Mouse (Mus musculus) heart, postnatal 0 days (tissue): ENCODE measurements at regions not wholly inside any gene's neighbourhood (a gene's known extent, or its start where the extent isn't known, plus 50 kb on each side); places are given as distances from the start of the nearest gene placed in this dataset.

Source experiments
- ATAC-seq: fragments of 200-750 bp; cut with Nextera tagmentation; 2 replicates; pipeline ENCODE4 v1.8.0; 2017; ENCODE audit warnings: low read depth, moderate number of reproducible peaks, moderate library complexity; ENCODE audit not compliant: insufficient read depth
- DNase-seq: peaks from one replicate; pipeline ENCODE4 v3.0.0-alpha.2; 2016; ENCODE audit warnings: low spot score
- H3K27ac ChIP-seq: fragments of 300-500 bp; sonication (generic); 2 replicates; pipeline ENCODE4 v1.5.1; 2014; ENCODE audit warnings: low read depth, mild to moderate bottlenecking
- H3K27me3 ChIP-seq: fragments of 300-500 bp; sonication (generic); 2 replicates; pipeline ENCODE4 v1.6.1; 2014; ENCODE audit warnings: low read length, mixed read lengths; ENCODE audit not compliant: control insufficient read depth, insufficient read depth
- H3K36me3 ChIP-seq: fragments of 300-500 bp; sonication (generic); replicated peaks from 2 replicates; pipeline ENCODE4 v1.6.1; 2014; ENCODE audit warnings: low read length, mixed read lengths; ENCODE audit not compliant: control insufficient read depth, insufficient read depth
- H3K4me1 ChIP-seq: fragments of 300-500 bp; sonication (generic); 2 replicates; pipeline ENCODE4 v1.6.1; 2014; ENCODE audit warnings: antibody characterized with exemption; ENCODE audit not compliant: control insufficient read depth, insufficient read depth
- H3K4me2 ChIP-seq: fragments of 300-500 bp; sonication (generic); 2 replicates; pipeline ENCODE4 v1.6.1; 2014; ENCODE audit warnings: low read depth, mild to moderate bottlenecking, low read length, moderate library complexity
- H3K4me3 ChIP-seq: fragments of 300-500 bp; sonication (generic); 2 replicates; pipeline ENCODE4 v1.5.1; 2014; ENCODE audit warnings: low read depth, low read length
- H3K9ac ChIP-seq: fragments of 300-500 bp; sonication (generic); replicated peaks from 2 replicates; pipeline ENCODE4 v1.6.1; 2014; ENCODE audit warnings: low read depth, low read length, mixed read lengths
- H3K9me3 ChIP-seq: fragments of 300-500 bp; sonication (generic); replicated peaks from 2 replicates; pipeline ENCODE4 v1.6.1; 2016; ENCODE audit warnings: low read length; ENCODE audit not compliant: control insufficient read depth
- CTCF ChIP-seq: IDR thresholded peaks from 2 replicates; pipeline ENCODE4 v1.5.1; 2016; ENCODE audit warnings: antibody characterized with exemption, control low read depth, low read depth
- EP300 ChIP-seq: IDR thresholded peaks from 2 replicates; pipeline ENCODE4 v1.6.1; 2016; ENCODE audit warnings: antibody characterized with exemption, low read depth
- WGBS: fragments of 180-500 bp; shearing (Covaris S2); extraction: QIAGEN DNeasy Blood & Tissue Kit; methylation state at CpG from one replicate; pipeline ENCODE4 v1.1.7; 2014; 5-methylcytosine and 5-hydroxymethylcytosine counted together

DNA sequence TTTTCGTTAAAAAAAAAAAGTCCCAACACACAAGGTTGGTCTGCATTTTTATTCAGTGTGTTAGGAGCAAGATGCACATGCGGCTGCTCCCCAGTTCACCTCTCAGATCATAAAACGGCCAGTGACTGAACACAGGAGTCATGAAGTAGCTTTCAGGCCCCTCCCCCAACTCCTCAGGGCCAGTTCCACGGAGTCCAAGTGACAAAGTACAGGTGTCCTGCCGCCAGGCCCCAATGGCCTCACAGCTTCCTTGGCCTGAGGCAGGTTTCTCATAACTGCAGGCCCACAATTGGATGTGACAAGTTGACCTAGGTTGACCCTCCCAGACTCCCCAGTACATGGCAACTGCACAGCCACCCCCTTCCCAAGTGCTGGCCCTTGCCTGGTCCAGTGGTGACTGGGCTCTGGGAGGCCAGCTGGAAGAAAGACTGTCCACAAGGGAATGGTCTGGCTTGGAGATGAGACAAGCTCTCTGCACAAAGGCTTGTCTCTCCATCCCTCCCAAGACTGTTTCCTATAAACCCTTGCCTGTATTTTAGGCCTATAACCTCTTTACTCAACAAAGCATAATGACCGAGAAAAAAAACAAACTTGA is 199.1 kb downstream of the Cyp26b1 start:
- no peaks in the 10 kb centered on the region for H3K9me3 ChIP-seq
- DNase-seq (no peak), ATAC-seq (no peak)
- H3K9ac ChIP-seq: no peak overlapping the region
- H3K27me3 ChIP-seq: peaks cover 14% of the 10 kb centered on the region
- H3K36me3 ChIP-seq: no peaks in the 10 kb centered on the region
- H3K4me2 ChIP-seq: no peak overlapping the region
- 72% methylated on average over 6 of the region's 6 CpGs for WGBS
- no peak overlapping the region for H3K27ac ChIP-seq
- no peak for TF ChIP-seq CTCF
- no peak for TF ChIP-seq EP300
- no peak overlapping the region for H3K4me3 ChIP-seq
- H3K4me1 ChIP-seq: no peaks in the 10 kb centered on the region

DNA sequence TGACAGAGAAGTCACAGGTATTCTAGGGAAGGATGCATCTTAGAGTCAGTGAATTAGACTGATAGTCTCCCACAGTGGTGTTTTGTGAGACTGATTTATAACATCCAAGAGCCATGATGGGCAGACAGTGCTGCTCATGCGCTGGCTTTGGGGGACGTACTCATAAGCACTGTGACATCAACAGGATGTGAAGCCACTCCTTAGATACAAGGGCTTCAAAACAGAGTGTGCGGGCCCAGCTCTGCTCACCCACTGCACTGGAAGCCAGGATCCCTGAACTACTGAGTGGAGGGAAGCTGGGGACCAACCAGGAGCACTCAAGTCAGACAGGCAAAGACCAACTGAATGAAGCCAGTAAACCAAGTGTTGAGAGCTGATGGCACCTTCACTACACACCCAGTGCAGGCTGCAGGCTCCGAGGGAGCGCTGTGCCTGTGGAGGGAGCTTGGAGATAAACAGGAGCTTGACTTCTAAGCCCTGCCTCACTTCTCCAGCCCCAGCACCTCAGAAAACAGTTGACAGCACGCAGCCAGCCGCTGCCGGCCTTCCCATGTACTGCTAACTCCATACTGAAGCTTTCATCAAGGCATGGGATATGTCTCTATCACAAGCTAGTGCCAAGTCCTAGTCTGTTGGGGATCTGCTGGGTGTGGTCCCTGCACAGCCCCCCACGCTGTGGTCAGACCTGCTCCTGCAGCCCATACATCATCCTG is 200.0 kb downstream of the Cyp26b1 start:
- Histone ChIP-seq H3K9me3 (no peaks in the 10 kb centered on the region), H3K36me3 (no peaks in the 10 kb centered on the region), H3K9ac (no peak overlapping the region), H3K4me1 (no peaks in the 10 kb centered on the region), H3K4me2 (no peak overlapping the region), H3K27ac (no peak overlapping the region), H3K4me3 (no peak overlapping the region), H3K27me3 (peaks cover 14% of the 10 kb centered on the region)
- DNase-seq: no peak
- TF ChIP-seq CTCF (no peak), EP300 (no peak)
- peak; percentile 27; the same call in 1 of the 2 replicates for ATAC-seq
- WGBS: 35% methylated on average over 9 of the region's 9 CpGs

DNA sequence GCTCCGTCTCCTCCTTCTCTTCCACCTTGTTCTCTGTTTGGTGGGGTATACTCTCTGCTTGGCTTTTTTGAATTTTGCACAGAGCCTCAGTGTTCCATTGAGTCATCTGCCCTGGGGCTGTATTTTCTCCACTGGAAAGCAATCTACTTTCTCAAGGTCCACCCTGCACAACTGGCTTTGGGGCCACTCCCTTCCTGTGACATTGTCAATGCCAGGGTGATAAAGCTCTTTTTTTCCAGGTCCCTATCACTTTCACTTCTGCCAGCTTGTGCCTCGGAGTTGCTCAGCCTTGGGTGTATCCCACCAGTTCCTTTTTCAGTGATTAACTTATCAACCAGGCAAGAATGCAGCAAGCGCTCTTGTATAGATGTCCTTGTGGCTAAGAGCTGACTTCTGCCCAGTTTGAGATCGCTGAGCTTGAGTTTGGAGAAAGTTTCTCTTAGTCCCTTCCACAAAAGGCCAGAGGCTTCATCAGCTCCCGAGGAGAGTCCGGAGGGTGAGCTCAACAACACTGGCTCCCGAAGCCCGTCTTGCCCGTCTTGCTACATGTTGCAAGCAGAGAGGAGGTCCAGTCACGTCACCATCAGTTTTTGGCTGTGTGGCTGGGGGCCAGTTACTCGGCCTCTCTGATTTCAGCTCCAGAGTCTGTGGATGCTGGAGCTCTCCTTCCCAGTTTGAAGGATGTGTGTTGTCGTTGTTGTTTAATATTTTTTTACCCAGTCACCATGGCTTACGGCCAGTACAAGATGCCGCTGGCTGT is 200.8 kb downstream of the Cyp26b1 start:
- Histone ChIP-seq H3K27ac (no peak overlapping the region), H3K27me3 (peaks cover 14% of the 10 kb centered on the region), H3K9me3 (no peaks in the 10 kb centered on the region), H3K4me1 (no peaks in the 10 kb centered on the region), H3K4me3 (no peak overlapping the region), H3K9ac (no peak overlapping the region), H3K4me2 (no peak overlapping the region), H3K36me3 (no peaks in the 10 kb centered on the region)
- TF ChIP-seq CTCF: no peak
- TF ChIP-seq EP300: no peak
- no peak for ATAC-seq
- WGBS: 77% methylated on average over 14 of the region's 14 CpGs
- DNase-seq: no peak

DNA sequence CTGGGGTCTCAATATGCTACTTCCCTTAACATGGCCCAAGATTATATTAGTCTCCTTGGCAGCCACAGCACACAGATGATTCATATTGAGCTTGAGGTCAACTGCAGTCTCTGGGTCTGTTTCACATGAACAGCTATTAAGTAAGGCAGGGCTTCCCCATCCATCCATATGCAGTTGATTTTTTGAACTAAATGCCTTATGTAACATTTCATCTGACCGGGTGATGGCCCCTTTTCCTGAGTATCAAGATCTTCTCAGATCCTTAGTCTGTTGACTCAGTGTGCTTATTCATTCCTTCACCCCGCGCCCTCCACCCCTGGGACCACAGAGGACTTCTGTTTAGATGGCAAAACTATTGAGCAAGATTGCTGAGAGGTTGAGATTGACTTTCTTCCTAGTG is 202.7 kb downstream of the Cyp26b1 start:
- H3K27me3 ChIP-seq: peaks cover 14% of the 10 kb centered on the region
- WGBS: 94% methylated on average over 3 of the region's 3 CpGs
- no peak for DNase-seq

DNA sequence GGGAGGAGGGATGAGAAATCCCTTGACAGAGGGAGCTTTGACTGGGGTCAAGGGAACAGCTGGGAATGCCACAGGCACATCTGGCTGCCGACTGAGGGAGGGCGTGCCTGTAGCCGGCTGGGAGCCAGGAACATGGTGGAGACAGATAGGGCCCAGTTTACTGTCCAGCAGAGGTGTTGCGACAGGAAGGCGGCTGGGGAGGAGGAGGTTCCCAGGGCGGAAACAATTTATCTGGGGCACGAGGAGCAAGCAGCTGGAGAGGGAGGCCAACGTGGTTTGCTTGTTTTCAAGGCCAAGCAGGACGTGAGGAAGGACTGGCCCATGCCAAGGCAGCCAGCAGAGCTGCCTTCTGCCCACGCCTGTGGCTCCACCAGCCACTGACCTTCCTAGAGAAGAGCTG is 208.0 kb downstream of the Cyp26b1 start:
- 6% methylated on average over 10 of the region's 10 CpGs for WGBS
- DNase-seq: peak; percentile 64
- Histone ChIP-seq H3K27ac (no peak overlapping the region), H3K4me1 (peaks cover 4% of the 10 kb centered on the region), H3K4me2 (no peak overlapping the region), H3K27me3 (no peaks in the 10 kb centered on the region), H3K9ac (no peak overlapping the region), H3K9me3 (no peaks in the 10 kb centered on the region), H3K36me3 (no peaks in the 10 kb centered on the region), H3K4me3 (no peak overlapping the region)
- TF ChIP-seq EP300 (no peak), CTCF (no peak)
- peak; percentile 67 for ATAC-seq

More for the DNA sequence above, 202.7 kb downstream of the Cyp26b1 start:
- H3K4me1 ChIP-seq: no peaks in the 10 kb centered on the region; the same call in 1 of the 2 replicates
- no peaks in the 10 kb centered on the region for H3K9me3 ChIP-seq
- no peak overlapping the region for H3K4me2 ChIP-seq
- no peak overlapping the region for H3K27ac ChIP-seq
- no peaks in the 10 kb centered on the region for H3K36me3 ChIP-seq
- no peak overlapping the region for H3K4me3 ChIP-seq
- no peak for ATAC-seq
- no peak overlapping the region for H3K9ac ChIP-seq
- TF ChIP-seq CTCF (no peak), EP300 (no peak)
